Mouse (Mus musculus) hindlimb bud, embryonic 11.5 days (tissue): ENCODE data around the gene Rhoj.

ENCODE experiments used
- DNase-seq: peaks from one replicate; pipeline ENCODE4 v3.0.0-alpha.2; 2012; ENCODE audit warnings: low read depth, low spot score; ENCODE audit errors: extremely low spot score

Rhoj gene

DNA sequence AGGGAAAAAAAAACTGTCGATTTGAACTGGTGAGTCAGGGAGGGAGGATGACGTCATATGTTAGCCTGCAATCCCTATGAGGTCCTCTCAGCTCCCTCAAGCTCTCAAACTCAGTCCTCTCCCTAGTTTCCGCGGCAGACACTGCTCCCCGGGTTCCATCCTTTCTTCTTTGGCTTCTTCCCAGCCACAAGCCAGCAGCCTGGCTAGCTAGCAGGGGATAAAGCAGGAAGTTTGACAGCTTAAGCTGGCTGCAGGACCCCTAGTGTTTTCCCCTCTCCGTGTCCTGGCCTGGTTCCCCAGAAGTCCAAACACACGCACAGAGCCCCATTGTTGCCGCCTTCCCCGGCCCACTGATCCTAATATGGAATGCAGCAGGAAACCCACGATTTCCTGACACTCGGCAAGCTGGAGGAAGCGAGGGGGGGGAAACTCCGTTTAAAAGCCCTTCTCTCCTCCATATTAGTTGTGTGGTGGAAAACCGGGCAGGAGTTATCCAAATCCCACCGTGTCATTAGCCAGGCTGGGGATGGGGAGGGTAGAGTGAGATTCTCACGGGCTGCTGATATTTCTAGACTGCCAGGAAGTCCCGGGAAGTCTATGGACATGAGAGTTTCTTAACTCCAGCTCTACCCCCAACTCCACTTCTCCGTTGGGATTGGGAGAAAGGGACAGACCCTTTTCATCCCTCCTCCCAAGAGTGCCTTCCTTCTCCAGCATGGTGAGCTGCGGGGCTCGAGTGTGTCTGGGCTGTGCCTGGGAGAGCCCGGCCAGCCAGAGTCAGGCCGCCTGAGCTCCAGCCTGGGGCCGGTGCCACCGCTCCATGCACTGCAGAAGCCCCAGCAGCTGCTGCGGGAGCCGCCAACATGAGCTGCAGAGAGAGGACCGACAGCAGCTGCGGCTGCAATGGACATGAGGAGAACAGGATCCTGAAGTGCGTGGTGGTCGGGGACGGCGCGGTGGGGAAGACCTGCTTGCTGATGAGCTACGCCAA is at the start of gene Rhoj:
TSS of gene Rhoj (plus strand) at position 362 of the 991 bp plus-strand sequence.
- DNase-seq, result peak; percentile 35

DNA sequence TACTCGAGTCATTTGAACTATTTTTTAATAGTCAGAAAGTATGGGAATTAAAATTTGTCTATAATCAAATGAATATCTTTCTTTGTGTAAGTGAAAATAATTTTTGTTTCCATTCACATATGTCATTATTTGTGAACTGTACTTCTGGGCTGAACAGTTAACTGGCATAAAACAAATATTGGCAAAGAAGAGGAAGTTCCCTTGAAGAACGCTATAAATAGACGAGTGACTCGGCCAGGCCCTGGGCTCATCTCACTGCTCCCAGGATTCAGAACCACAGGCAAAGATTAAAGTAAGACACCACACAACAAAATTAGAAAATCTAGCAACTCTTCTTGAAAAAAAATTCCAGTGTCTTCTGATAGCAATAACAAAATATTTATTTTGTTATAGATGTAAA is 36.4 kb upstream of the Rhoj start:
- DNase-seq, result no peak

DNA sequence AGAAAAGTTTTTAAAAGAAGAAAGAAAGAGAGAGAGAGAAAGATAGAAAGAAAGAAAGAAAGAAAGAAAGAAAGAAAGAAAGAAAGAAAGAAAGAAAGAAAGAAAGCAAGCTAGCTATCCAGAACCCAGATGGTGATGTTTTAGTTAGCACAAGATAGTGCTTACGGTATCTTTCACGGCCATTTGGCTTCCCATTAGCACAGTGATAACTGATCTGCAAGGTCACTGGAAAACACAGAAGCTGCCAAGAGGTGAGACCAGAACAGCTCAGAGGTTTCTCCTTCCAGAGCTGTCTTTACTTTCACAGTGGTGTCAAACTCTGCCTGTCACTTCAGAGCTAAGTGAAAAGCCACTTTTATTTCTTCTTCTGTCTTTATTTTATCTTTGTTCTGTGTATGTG is 32.4 kb upstream of the Rhoj start:
- DNase-seq, result no peak

DNA sequence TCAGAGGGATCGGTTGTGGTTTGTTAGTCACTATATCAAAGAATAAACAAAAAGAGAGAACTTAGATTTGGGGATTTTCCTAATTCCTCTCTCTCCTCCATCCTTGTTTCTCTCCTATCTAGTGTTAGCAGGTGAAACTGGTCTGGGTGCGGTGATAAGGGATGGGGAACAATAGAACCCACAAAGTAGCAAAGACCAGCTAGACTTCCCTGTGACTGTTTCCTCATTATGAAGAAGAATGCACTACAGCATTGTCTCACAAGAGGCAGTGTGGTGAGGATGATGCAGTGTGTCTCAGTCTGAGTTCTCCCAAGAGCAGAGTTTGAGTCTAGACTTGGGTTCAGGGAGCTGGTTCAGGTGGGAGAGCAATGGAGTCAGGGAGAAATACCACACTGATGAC is 30.7 kb upstream of the Rhoj start:
- DNase-seq, result no peak

DNA sequence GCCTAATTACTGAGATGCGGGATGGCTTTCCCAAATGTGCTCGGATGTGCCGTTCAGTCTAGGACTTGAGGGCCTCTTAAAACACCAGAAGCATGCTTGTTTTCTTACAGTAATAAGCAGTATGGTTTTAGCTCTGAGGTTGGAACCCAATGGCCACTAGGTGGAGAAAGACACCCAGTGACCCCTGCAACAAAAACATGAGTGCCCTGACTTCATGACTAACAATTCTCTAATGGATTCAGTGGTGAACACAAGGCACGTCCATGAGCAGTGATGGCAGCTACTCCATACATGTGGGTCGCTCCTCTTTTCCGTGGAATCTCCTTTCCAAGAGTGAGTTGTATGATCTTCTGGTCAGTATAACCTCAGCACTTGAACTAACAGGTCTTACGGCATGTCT is 27.6 kb upstream of the Rhoj start:
- DNase-seq, result no peak

DNA sequence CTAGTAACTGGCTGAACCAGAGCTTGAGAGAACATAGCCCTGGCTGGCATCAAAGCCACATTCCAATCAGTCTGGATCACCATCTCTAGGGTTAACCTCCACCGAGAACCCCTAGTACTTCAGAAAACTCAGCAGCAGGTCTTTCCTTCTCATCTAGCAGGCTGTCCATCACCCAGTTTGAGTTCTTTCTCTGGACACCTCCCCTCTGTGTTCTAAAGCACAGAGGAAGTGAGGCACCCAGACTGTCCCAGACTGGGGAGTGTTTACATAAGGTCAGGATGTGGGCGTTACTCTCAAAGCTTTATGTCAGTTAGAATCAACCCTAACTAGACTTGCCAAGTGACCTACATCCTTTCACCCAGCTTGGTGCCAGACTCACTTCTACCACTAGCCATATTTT is 24.9 kb upstream of the Rhoj start:
- no peak for DNase-seq

DNA sequence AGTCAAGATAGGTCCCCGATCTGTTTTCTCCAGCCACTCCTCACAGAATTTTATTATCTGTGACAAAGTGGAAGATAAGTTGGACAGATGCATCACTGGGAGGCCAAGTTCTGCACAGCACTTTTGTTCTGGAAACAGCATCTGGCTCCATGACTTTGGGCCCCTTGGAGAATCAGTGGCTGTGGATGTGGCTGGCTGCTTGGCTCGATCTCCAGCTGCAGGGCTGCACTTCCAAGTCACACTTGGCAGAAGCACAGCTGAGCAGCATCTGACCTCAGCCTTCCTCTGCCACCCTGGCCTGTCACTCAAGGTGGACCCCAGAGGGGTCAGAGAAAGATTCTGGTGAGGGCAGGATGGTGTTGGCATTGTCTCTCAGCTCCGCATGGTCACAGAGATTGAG is 22.0 kb upstream of the Rhoj start:
- DNase-seq, result no peak

DNA sequence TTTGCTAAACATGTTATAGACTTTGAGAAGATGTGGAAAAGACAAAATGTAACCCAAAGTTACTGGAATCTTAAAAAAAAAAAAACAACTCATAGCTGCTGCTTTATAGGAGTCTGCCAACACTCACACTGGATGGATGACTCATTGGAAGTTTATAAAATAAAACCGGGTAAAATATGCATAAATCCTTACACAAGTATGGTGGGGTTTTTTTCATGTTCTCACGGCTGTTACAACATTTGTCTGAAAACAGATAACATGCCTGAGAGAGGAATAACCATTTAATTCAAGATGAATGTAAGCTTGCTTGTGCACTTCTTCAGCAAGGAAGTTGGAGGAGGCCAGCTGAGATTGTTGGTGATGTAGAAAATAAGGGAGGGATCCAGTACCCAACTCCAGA is 17.6 kb upstream of the Rhoj start:
- DNase-seq, result no peak

DNA sequence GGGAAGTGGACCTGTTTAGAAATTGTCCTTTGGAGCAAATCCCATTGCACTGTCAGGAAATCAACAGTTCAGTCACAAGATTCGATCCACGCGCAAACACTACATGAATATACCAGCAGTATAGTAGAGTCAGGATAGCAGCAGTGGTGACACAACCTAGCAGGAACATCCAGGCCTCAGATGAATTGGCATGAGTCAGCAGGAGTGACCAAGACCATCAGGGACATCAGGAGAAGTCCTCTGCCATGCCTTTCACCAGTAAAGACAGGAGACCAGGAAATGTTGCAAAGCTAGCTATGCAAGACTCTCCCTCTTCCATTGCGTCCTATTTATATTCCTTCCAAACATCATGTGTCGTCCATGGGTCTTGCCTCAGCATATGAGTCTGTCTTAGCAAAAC is 16.6 kb upstream of the Rhoj start:
- DNase-seq, result no peak

DNA sequence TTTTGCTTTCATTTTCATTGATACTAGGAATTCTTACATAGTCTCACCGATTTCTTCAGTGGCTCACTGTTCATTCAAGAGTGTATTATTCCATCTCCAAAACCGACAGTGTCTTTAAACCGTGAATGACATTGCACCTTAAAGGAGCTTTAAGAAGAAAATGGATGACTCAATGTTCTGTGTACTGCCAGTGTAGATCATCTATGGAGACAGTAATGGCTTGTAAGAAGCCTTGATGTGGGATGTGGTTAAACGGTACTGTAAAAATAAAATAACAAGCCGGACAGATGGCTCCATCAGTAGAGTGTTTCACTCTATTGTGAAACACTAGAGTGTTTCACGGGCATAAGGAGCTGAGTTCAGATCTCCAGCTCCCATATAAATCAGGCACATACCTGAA is 15.2 kb upstream of the Rhoj start:
- no peak for DNase-seq

DNA sequence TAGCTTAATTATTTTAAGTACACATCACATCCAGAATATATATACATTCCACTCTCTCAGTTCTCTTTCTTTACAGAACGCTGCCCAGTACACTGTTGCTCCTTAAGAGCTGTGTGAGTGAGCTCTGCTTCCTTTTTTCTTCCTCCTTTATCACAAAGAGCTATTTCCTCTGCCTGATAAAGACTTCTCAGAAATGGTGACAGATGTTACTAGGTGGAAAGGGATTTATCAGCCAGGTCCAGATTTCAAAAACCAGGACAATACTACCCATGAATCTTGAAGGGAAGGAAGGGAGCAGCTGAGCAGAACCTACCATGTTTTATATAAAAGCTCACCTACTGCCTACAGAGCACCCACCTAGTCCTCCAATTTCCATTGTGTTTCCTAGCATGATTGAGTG is 8.3 kb upstream of the Rhoj start:
- DNase-seq, result no peak

DNA sequence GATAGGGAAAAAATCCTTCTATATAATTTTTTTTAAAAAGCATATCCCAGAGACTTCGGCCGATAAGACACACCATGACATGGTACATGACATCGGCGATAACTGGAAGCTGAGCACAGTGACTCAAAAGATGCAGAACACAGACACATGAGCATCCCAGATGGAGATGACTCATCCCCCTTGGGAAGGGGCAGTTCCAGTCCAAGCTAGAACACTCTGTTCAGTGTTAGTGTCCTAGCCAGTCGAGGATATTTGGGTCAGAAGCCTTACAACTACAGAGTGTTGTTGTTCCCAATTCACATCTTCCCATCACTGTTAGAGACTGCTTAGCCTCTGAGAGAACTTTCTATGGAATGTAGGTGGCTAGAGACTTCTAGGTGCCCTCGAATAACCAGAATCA is 4.0 kb upstream of the Rhoj start:
- DNase-seq, result no peak

DNA sequence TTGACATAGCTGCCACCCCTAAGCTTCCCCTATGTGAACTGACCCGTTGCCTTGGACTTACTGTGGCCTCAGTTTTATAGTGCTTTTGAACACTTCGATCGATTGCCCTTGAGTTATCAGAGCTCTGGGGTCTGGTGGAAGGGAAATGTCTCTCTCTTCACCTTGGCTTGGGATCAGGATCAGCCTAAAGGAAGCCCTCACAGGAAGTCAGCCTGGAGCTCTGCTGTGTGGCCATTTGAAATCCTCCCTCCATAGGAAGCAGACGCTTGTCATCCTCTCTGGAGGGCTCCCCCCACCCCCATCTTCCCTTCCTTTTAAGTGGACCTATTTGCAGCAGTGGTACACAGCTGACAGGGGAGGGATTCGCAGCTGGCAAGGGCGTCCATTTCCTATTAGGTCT is 1.6 kb downstream of the Rhoj start:
- DNase-seq, result no peak

DNA sequence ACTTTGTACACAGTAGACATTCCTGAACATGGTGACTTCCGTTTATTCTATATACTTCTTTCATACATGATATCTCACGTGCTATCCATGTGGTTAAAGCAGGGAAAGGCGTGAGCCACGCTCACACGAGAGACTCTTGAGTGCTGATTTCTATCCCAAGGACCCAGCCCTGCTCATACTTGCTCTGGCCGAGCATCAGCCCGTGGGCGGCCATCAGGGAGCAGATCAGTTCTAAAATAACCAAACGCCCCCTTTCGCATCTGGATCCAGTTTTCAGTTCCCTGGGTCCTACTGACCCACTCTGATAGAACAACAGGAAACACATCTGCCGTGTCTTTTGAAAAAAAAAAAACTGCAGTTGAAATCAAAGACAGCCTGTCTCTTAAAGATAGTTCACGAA is 2.6 kb downstream of the Rhoj start:
- DNase-seq, result no peak

DNA sequence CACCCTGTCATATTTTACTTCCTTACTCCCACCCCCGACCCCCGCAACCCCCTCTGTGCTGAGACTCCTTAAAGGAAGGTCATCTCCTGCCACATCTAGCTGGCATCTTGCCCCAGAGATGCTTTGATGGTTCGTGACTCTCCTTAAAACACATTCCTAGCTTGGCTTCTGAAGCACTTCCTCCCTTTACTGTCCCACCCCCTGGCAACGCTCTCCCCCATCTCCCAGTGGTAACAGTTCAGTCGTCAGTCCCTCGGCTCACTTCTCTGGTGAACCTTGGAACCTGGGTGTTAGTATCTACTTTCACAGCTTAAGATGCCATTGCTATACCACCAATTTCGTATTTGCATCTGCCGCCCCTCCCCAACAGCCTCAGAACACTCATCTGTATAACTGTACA is 3.8 kb downstream of the Rhoj start:
- no peak for DNase-seq

DNA sequence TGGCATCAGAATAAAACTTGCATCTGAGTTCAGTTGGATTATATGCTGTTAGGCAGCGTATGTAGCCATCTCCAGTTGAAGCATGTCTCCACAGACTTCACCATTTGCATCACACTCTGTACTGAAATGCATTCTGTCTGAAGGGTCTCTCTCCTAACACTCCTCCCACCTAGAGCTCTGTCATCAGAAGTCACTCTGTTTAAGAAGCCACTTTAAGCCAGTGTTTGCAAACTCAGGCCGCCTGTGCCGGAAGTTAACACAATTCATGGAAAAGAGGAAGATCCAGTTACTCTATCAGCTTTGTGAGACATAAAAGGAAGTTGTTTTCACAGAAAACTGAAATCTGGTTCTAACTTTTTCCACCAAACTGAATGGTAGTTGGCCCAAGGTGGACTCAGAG is 5.9 kb downstream of the Rhoj start:
- no peak for DNase-seq

DNA sequence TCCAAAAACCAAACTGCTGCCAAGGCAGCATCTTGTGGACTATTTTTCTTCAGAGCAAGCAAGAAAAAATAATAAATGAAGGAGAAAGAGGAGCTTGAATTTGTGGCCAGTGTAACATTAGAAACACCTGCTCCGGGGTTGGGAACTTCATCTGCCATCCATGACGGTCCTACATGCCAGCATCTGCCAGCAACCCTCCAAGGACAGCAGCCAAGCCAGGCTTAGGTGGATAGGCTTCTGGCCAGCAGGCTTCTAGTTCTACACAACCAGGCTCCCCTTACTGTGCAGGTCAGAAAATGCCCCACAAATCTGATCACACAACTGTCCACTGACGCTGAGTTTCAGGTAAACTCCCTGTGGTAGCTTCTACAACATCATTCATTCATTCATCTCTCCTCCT is 7.7 kb downstream of the Rhoj start:
- no peak for DNase-seq

DNA sequence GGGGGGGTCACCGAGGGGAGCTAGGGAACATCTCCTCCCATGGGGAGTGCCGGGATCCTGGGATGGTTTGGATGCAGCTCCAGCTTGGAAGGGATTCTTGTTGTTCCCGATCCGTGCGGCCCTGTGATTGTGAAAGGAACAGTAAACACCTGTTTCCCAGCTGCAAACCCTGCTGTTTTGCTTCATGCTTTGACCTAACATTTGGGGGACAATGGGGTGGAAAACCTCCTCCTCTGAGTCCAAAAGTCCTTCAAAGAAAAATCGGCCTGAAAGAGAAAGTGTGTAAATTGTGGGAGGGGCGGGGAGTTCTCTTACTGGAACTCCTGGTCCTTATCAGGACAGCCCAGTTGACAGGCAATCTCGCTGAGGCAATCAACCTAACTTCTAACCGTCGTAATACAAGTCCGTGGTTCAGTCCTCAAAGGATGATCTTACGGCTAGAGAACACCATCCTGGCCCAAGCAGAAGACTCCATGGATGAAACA is 12.4 kb downstream of the Rhoj start:
- no peak for DNase-seq

DNA sequence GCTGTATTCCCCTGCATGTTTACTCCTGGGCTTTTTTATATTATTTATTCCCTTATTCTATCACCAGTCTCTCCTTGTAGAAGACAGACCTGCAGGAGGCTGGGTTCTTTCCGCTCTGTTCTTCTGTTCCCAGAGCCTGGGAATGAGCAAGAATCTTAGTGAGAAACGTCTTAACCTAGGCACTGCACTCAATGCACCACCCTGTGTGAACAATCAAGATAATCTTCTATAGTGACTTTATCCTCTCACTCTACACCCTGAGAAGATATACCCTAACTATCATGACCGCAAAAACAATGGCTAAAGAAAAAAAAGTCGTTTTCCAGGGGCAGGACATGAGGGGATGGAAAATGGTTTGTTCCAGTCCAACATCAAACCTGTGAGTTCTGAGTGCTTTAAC is 13.1 kb downstream of the Rhoj start:
- no peak for DNase-seq

DNA sequence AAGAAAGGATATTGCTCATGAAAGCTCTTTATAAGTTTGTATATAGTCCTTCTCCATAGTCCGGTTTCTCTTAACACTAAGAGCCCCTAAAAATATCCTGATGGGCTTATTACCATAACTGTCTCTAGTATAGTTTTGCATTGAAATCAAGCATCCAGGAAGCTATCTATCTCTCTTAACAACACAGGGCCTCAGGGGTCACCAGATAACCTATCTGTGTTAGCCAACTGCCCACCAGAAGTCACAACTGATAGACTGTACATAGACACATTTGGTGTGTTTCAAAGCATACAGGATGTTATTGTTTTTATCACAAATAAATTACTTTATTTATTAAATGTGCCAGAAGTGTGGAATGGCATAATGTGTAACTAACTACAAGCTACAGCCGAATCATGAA is 21.1 kb downstream of the Rhoj start:
- DNase-seq, result no peak

DNA sequence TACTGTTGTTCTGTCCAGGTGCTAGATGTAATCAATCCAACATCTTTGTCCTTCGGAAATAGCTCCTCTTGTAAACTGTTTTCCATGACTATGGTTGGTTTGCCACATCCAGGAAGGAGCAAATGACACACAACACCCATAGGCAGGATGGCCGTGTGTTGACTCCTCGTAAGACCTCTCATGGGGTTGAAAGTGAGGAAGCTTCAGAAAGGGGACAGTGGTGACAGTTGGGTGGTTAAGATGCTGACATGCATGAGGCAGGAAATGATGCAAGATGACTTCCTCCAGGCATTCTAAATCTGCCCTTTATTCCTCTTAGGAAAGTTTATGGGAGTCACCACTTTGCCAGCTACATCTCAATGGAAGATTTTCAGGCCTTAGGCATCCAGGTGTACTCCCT is 31.8 kb downstream of the Rhoj start:
- no peak for DNase-seq

DNA sequence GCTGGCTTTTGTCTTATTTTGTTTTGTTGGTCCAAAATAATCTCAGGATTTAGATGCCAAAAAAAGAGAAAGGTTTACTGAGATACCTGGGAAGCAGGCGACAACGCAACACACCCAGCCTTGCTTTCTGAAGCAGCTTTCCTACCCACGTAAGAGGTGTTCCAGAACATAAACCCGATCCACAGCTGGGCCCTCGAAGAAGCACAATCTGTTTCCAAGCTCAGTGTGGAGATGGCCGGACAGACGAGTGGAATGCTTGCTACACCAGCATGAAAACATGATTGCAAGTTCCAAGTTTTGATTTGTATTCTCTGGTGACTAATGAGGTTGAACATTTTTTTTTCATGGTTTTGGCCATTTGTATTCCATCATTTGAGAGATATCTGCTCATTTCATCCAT is 32.2 kb downstream of the Rhoj start:
- DNase-seq, result no peak

DNA sequence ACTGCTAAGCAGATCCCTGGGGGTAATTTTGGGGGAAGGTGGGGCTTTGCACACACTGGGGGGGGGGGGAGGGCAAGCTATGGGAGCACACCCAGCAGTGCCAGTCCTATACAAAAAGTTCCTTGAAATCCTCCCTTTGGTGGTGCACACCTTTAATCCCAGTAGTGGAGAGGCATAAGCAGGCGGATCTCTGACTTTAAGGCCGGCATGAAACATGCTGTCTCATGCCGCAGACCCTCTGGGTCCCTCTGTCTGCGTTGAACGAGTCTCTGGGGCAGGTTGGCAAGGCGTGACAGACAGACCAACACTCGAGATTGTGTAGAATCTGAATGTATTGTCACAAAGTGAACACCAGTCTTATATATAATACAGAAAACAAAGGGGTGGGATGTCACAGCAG is 40.4 kb downstream of the Rhoj start:
- DNase-seq, result no peak
